Mouse (Mus musculus): ENCODE results near the gene Ubash3b. TPM values are rescaled to one million over a fixed set of nuclear protein-coding genes. Genes with fewer than 3 reads are reported as not detected.

Ubash3b gene
- polyA plus RNA-seq, 1 experiment from 2014 or later = 34.8 TPM

- H3K4me2 ChIP-seq = no peak overlapping the region
- WGBS = 17% methylated on average over 7 of the region's 7 CpGs
- peaks cover 18% of the 10 kb centered on the region for H3K27me3 ChIP-seq
- no peaks in the 10 kb centered on the region for H3K36me3 ChIP-seq
- H3K9me3 ChIP-seq = no peaks in the 10 kb centered on the region
- 0 out of 2 replicates have a peak overlapping the region, but pooled peaks have one; percentile 33 for H3K27ac ChIP-seq (replicated peaks)
- H3K9ac ChIP-seq = no peak overlapping the region
- peaks cover 22% of the 10 kb centered on the region for H3K4me1 ChIP-seq (replicated peaks)
- ATAC-seq (ENCODE audit: low read depth) = no peak
- no peak overlapping the region for H3K4me3 ChIP-seq
Measured at GRCm38 (mm10) chr9:41160536-41161176, 841 bp downstream of the Ubash3b start.

GRCm38 (mm10) chr9:41159223-41159622, 2.3 kb downstream of the Ubash3b start:
- no peak overlapping the region for H3K4me2 ChIP-seq
- peaks cover 27% of the 10 kb centered on the region for H3K4me1 ChIP-seq (replicated peaks)
- H3K36me3 ChIP-seq = no peaks in the 10 kb centered on the region
- no peak overlapping the region for H3K9ac ChIP-seq
- WGBS = 83% methylated on average over 2 of the region's 2 CpGs
- H3K9me3 ChIP-seq = no peaks in the 10 kb centered on the region
- H3K27me3 ChIP-seq = peaks cover 23% of the 10 kb centered on the region
- H3K27ac ChIP-seq (replicated peaks) = no peak overlapping the region
- ATAC-seq (ENCODE audit: low read depth) = no peak
- H3K4me3 ChIP-seq = no peak overlapping the region

DNA sequence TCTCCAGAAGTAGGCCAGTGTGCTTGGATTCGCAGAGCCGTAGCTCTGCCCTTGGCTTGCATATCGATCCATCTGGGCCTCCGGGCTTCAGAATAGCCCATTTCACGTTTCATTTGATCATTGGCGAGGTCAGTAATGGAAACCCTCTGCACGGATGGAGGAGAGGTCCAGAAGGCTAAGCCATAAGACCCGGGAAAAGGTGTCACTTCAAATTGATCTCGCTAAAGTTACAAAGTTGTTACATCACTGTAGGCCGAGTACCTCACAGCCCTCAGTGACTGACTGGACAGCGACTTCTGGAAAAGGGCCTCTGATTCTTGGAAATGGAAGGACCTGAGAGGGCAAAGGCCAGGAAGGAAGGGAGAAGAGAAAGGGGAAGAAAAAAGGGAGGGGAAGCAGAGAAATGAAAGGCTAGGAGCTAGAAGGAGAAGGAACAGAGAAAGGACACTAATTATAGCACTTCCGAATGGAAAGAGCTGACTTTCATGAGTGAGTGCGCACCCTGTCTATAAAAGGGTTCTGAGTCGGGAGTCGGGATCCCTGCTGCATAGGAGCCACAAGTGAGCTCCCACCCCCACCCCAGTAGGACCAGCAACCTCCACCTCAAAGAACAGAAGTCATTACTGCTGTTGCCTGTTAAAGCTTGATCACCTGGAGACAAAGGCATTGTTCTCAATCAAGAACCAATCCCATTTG, 3.5 kb downstream of the Ubash3b start:
- WGBS = 18% methylated on average over 15 of the region's 15 CpGs

DNA sequence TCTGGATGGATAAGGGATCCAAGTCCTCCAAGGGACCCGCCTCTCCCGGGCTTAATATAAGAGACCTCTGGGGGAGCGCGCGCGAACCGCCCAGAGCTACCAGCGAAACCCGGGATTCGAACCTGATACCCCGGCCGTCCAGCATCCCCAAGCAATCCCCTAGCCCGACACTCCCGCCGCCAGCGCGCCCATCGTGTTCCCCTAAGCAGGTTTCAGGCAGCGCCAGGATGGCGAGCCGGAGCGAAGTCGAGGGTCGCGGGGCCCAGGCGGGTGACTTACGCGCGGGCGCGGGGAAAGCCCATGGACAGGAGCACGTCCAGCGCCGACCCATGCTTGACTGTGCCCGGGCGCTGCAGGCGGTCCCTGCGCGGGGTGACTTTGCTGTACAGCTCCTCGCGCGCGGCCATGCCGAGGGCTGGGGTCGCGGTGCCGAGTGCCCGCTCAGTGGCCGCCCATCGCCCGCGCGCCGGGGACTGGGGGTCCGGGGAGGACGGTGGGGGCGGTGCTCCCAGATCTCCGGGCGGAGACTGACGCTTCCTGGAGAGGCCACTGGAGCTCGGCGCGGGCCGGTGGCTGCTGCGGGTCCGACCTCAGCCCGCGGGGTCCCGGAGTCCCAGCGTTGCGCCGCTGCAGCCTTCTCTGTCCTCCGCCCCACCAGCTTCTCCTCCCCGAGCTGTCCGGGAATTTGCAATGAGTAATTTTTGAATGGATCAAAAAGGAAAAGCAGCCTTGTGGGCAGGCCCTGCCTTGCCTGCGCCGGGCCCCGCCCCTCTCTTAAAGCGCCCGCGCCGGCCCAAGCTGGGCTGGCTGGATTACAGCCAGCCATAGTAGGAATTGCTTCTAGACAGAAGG, 4.3 kb downstream of the Ubash3b start:
- Histone ChIP-seq H3K4me3 (peak overlapping the region; percentile 87), H3K27ac (replicated peaks) (peak overlapping the region; percentile 93), H3K9me3 (no peaks in the 10 kb centered on the region), H3K36me3 (no peaks in the 10 kb centered on the region), H3K4me1 (replicated peaks) (peaks cover 36% of the 10 kb centered on the region), H3K9ac (peak overlapping the region; percentile 88), H3K4me2 (peak overlapping the region; percentile 69), H3K27me3 (peaks cover 23% of the 10 kb centered on the region)
- ATAC-seq (ENCODE audit: low read depth) = peak; percentile 92
- 0% methylated on average over 71 of the region's 82 CpGs for WGBS

More for the DNA sequence above, 3.5 kb downstream of the Ubash3b start:
- peaks cover 32% of the 10 kb centered on the region for H3K4me1 ChIP-seq (replicated peaks)
- H3K4me2 ChIP-seq = peak overlapping the region; percentile 69
- H3K27ac ChIP-seq (replicated peaks) = peak overlapping the region; percentile 93
- H3K9me3 ChIP-seq = no peaks in the 10 kb centered on the region
- H3K9ac ChIP-seq = peak overlapping the region; percentile 88
- peaks cover 23% of the 10 kb centered on the region for H3K27me3 ChIP-seq
- peak overlapping the region; percentile 87 for H3K4me3 ChIP-seq
- ATAC-seq (ENCODE audit: low read depth) = no peak
- no peaks in the 10 kb centered on the region for H3K36me3 ChIP-seq

DNA sequence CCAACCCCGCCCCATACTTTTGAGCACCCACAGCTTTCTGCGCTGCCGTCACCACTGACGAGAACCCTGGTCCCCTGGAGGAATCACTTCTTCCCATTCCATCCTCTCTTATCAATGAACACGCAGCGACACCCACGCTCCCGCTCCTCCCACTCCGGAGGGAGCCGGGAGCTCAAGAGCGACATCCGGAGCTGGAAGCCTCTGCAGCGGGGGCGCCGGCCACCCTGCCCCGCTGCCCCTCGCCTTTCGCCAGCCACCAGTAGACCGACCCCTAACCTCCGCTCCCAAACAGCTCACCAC, 4.8 kb downstream of the Ubash3b start:
- under 1% methylated on average over 20 of the region's 20 CpGs for WGBS
- Histone ChIP-seq H3K27me3 (peaks cover 23% of the 10 kb centered on the region), H3K9ac (peak overlapping the region; percentile 88), H3K4me3 (peak overlapping the region; percentile 87), H3K4me2 (peak overlapping the region; percentile 69), H3K9me3 (no peaks in the 10 kb centered on the region), H3K36me3 (no peaks in the 10 kb centered on the region), H3K4me1 (replicated peaks) (peaks cover 40% of the 10 kb centered on the region), H3K27ac (replicated peaks) (peak overlapping the region; percentile 93)
- ATAC-seq (ENCODE audit: low read depth) = peak; percentile 7; the same call in 1 of the 2 replicates

DNA sequence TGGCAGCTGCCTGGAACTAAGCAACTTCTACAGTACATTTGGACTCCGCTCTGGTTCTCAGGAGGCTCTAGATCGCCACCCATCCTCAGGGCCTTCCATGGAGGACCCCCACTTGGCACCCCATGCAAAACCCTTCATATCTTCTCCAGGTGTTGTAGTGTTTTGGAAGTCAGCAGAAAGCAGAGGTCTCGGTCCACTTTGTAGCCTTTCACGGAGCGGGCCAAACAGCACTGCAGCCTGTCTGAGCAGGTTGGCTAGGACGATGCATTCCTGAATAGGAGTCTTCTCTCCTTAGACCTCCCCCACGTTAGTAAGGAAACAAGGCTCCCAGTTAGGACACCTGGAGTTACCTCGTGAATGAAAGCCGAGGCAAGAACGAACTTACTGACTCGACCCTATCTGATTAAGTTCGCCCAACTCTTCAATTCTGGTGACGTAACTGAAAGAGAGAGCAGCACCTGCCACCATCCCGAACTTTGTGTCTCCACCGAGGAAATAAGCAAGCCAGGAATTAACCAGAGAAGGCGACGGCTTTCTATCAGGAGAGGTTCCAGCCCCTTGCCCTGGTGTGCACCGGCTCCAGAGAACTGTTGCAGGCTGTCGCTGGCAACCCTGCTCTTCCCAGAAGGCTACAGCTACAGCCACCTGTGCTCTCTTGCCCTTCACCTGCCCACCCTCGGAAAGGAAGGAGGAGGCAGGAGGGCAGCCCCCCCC, 5.3 kb downstream of the Ubash3b start:
- Histone ChIP-seq H3K9ac (peak overlapping the region; percentile 88), H3K36me3 (no peaks in the 10 kb centered on the region), H3K27ac (replicated peaks) (peak overlapping the region; percentile 93; the same call in 1 of the 2 replicates), H3K4me3 (peak overlapping the region; percentile 87), H3K9me3 (no peaks in the 10 kb centered on the region), H3K4me2 (peak overlapping the region; percentile 69), H3K27me3 (peaks cover 23% of the 10 kb centered on the region), H3K4me1 (replicated peaks) (peaks cover 45% of the 10 kb centered on the region)
- 19% methylated on average over 20 of the region's 20 CpGs for WGBS
- no peak for ATAC-seq (ENCODE audit: low read depth)

DNA sequence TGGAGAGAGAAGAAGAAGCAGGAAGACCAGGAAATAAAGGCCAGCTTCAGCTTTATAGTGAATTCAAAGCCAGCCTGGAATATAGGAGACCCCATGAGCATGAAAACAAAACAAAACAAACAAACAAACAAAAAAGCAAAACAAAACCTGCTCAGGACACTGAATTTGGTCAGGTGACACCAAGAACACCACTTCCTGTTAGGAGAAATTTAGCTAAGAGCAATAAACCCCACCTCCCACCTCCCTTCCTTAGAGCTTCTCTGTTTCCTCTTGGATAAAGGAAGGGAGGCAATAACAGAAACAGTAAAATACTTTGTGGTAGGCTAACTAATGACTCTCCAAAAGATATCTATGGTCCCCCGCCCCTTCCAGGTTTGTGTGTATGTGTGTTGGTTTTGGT, 7.5 kb downstream of the Ubash3b start:
- H3K4me3 ChIP-seq = no peak overlapping the region
- H3K27me3 ChIP-seq = peaks cover 19% of the 10 kb centered on the region
- H3K4me1 ChIP-seq (replicated peaks) = peaks cover 58% of the 10 kb centered on the region
- ATAC-seq (ENCODE audit: low read depth) = no peak
- no peak overlapping the region for H3K9ac ChIP-seq
- H3K4me2 ChIP-seq = no peak overlapping the region
- H3K9me3 ChIP-seq = no peaks in the 10 kb centered on the region
- 83% methylated on average over 1 of the region's 1 CpGs for WGBS
- no peak overlapping the region for H3K27ac ChIP-seq (replicated peaks)
- H3K36me3 ChIP-seq = no peaks in the 10 kb centered on the region

GRCm38 (mm10) chr9:41153050-41153449, 8.4 kb downstream of the Ubash3b start:
- H3K4me1 ChIP-seq (replicated peaks) = peaks cover 65% of the 10 kb centered on the region
- H3K4me3 ChIP-seq = no peak overlapping the region
- H3K4me2 ChIP-seq = no peak overlapping the region
- no peak for ATAC-seq (ENCODE audit: low read depth)
- no peaks in the 10 kb centered on the region for H3K9me3 ChIP-seq
- H3K27me3 ChIP-seq = peaks cover 12% of the 10 kb centered on the region
- WGBS = 70% methylated on average over 5 of the region's 5 CpGs
- no peak overlapping the region for H3K27ac ChIP-seq (replicated peaks)
- H3K36me3 ChIP-seq = no peaks in the 10 kb centered on the region
- H3K9ac ChIP-seq = no peak overlapping the region

DNA sequence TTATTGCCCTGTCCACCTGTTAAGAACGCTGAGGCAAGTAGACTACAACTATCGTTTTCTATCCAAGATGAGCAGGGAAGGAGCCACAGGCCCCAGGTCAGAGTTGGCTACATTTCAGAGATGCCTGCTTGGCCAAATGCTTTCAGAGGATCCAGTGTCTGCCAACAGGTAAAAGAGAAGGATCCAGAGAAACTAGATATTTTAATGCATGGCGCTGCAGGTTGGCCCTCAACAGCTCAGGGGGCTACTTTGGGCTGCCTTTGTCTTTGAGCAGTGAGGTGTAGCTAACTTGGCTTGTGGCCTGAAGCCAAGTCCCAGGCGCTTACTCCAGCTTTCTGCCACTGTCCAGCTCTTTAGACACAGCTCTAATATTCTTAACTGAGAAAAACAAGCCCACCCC, 10.0 kb downstream of the Ubash3b start:
- no peaks in the 10 kb centered on the region for H3K36me3 ChIP-seq
- H3K4me1 ChIP-seq (replicated peaks) = peaks cover 72% of the 10 kb centered on the region

DNA sequence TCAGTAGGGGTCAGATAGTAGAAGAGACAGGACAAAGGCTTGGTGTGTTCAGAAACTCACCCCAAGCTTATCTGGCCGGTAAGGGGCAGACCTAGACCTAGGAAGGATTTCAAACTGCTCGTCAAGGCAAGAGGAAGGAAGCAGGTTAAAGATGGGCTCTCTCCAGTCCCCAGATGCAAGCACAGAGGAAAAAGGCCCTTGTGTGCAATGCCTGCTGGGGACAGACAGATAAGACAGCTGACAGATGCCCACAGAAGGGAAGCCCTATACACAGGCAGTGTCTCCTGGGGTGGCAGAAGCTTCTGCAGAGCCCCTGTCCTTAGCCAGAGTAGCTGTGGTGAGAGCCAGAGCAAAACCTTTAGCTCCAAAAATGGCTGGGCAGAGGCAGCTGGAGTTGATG, 11.6 kb downstream of the Ubash3b start:
- no peak overlapping the region for H3K9ac ChIP-seq
- H3K9me3 ChIP-seq = no peaks in the 10 kb centered on the region
- H3K36me3 ChIP-seq = no peaks in the 10 kb centered on the region
- H3K4me2 ChIP-seq = no peak overlapping the region
- peaks cover 59% of the 10 kb centered on the region for H3K4me1 ChIP-seq (replicated peaks)
- no peaks in the 10 kb centered on the region for H3K27me3 ChIP-seq
- no peak for ATAC-seq (ENCODE audit: low read depth)
- H3K27ac ChIP-seq (replicated peaks) = peak overlapping the region; percentile 57
- WGBS = 77% methylated on average over 2 of the region's 2 CpGs
- H3K4me3 ChIP-seq = no peak overlapping the region

More for the DNA sequence above, 10.0 kb downstream of the Ubash3b start:
- Histone ChIP-seq H3K9ac (no peak overlapping the region), H3K4me3 (no peak overlapping the region), H3K27ac (replicated peaks) (no peak overlapping the region), H3K9me3 (no peaks in the 10 kb centered on the region), H3K4me2 (no peak overlapping the region), H3K27me3 (peaks cover 10% of the 10 kb centered on the region)
- WGBS = 71% methylated on average over 4 of the region's 4 CpGs
- ATAC-seq (ENCODE audit: low read depth) = no peak

DNA sequence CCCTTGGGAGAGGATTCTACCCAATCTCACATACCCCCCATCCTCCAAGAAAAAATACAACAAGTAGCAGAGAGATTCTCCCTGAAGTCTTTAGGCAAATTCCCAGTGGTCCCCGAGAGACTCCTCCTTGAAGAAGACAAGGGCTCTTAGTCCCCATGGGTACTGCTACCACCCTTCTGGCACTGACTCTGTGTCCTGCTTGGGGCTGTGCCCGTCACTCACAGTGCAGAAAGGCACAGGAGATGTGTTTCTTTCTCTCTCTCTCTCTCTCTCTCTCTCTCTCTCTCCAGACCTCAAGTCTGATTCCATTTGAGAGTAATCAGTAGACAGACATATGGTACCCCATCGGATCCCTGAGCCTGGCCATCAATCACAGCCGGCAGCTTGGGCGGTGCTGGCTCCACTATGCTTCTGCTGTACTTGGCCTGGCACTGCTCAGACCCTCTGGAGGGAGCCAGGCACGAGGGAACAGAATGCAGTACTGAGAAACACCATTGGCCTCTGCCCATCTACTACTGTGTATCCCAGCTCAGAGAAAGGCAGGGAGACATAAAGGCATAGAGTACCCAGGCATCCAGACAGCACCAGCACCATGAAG, 12.3 kb downstream of the Ubash3b start:
- Histone ChIP-seq H3K27me3 (no peaks in the 10 kb centered on the region), H3K4me2 (no peak overlapping the region), H3K9ac (no peak overlapping the region), H3K4me3 (no peak overlapping the region), H3K4me1 (replicated peaks) (peaks cover 59% of the 10 kb centered on the region), H3K27ac (replicated peaks) (peak overlapping the region; percentile 57), H3K9me3 (no peaks in the 10 kb centered on the region), H3K36me3 (no peaks in the 10 kb centered on the region)
- 34% methylated on average over 6 of the region's 6 CpGs for WGBS
- peak; percentile 82 for ATAC-seq (ENCODE audit: low read depth)

Data from neural tube, embryonic 13.5 days (tissue).